ENCODE assay signal across 8 mouse cellular contexts in the genomic region with DNA sequence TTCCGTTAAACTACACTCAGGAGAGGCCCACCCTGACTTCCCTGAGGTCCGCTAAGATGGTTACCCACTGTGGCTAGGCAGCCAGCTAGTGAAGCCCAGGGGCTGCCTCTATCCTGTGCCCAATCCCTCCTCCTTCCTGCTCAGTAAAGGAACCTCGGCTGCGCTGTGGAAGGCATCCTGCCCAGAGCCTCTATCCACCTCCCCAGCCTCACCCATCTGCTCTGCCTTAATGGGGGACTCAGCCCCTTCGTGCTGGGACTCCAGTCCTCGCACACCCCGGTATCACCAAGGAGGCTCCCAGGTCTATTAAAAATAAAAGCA. TPM values are rescaled to one million over a fixed set of nuclear protein-coding genes. Genes with fewer than 3 reads are reported as not detected.
DNase-seq lines count a peak whose midpoint lies in the region; ATAC-seq and TF ChIP-seq lines count a peak whose summit lies in the region.

No protein-coding gene starts in this region.

- DNase-seq in layer of hippocampus, adult 2 months (ENCODE audit: low spot score in 2 of 2) = peak in 1 of 2 experiments; percentile 36
- no peak for DNase-seq in layer of hippocampus, adult 8-10 months (ENCODE audit: low spot score in 2 of 2)
- peak; percentile 72 for DNase-seq in brain, adult 2 months (ENCODE audit: low read depth, low spot score)
- no peak for DNase-seq in forebrain, embryonic 10.5 days (ENCODE audit: extremely low spot score, low spot score)
- no peak for DNase-seq in liver, embryonic 11.5 days (ENCODE audit: low spot score)
- no peak for DNase-seq in stomach, postnatal 0 days (ENCODE audit: low spot score)
- DNase-seq in layer of hippocampus, postnatal 14 days (ENCODE audit: low spot score in 2 of 2) = no peak
- no peak for DNase-seq in frontal cortex, postnatal 10 days (ENCODE audit: low spot score in 2 of 2)

- no peak for ATAC-seq in liver, embryonic 11.5 days (replicated peaks; ENCODE audit: low FRiP score)
- no peak for ATAC-seq in stomach, postnatal 0 days (ENCODE audit: low FRiP score, low TSS enrichment)

- peak overlapping the region; percentile 36; the same call in 1 of the 2 replicates for H3K9ac ChIP-seq in liver, embryonic 11.5 days (ENCODE audit: low read depth, low read length)
- H3K9ac ChIP-seq in stomach, postnatal 0 days (ENCODE audit: low read length) = no peak overlapping the region

- H3K9me3 ChIP-seq in forebrain, embryonic 10.5 days = no peaks in the 10 kb centered on the region
- H3K9me3 ChIP-seq in liver, embryonic 11.5 days (ENCODE audit: control insufficient read depth, low read length) = no peaks in the 10 kb centered on the region
- no peaks in the 10 kb centered on the region for H3K9me3 ChIP-seq in stomach, postnatal 0 days (ENCODE audit: control insufficient read depth, low read length)

- H3K27ac ChIP-seq in layer of hippocampus, adult 2 months = peak overlapping the region; percentile 97
- peak overlapping the region; percentile 86; the same call in 1 of the 2 replicates for H3K27ac ChIP-seq in forebrain, embryonic 10.5 days
- H3K27ac ChIP-seq in liver, embryonic 11.5 days (ENCODE audit: low read depth, low read length) = peak overlapping the region; percentile 54; the same call in 1 of the 2 replicates
- H3K27ac ChIP-seq in stomach, postnatal 0 days (replicated peaks) = no peak overlapping the region

- peaks cover 32% of the 10 kb centered on the region for H3K4me1 ChIP-seq in forebrain, embryonic 10.5 days
- H3K4me1 ChIP-seq in liver, embryonic 11.5 days (replicated peaks; ENCODE audit: control insufficient read depth, insufficient read depth, low read length) = peaks cover 15% of the 10 kb centered on the region
- H3K4me1 ChIP-seq in stomach, postnatal 0 days (replicated peaks; ENCODE audit: control insufficient read depth, insufficient read depth) = no peaks in the 10 kb centered on the region

- no peak for TF ChIP-seq CTCF in layer of hippocampus, adult 2 months (conservative IDR thresholded peaks at IDR 0.05)
- no peak for TF ChIP-seq CTCF in stomach, postnatal 0 days (IDR thresholded peaks at IDR 0.05; ENCODE audit: low read depth)

- peaks cover 49% of the 10 kb centered on the region for H3K27me3 ChIP-seq in forebrain, embryonic 10.5 days (ENCODE audit: poor library complexity, severe bottlenecking)
- H3K27me3 ChIP-seq in liver, embryonic 11.5 days (replicated peaks; ENCODE audit: control insufficient read depth, insufficient read depth, low read length) = peaks cover 6% of the 10 kb centered on the region; the same call in 1 of the 2 replicates
- H3K27me3 ChIP-seq in stomach, postnatal 0 days (ENCODE audit: control insufficient read depth, insufficient read depth, low read length) = no peaks in the 10 kb centered on the region

- peak overlapping the region; percentile 75 for H3K4me2 ChIP-seq in liver, embryonic 11.5 days
- no peak overlapping the region for H3K4me2 ChIP-seq in stomach, postnatal 0 days (replicated peaks; ENCODE audit: low read depth)

- WGBS in forebrain, embryonic 10.5 days = 17% methylated on average over 7 of the region's 7 CpGs
- WGBS in liver, embryonic 11.5 days = 18% methylated on average over 7 of the region's 7 CpGs
- WGBS in stomach, postnatal 0 days = 23% methylated on average over 7 of the region's 7 CpGs

- peak overlapping the region; percentile 76 for H3K4me3 ChIP-seq in layer of hippocampus, adult 2 months
- peak overlapping the region; percentile 78 for H3K4me3 ChIP-seq in forebrain, embryonic 10.5 days
- peak overlapping the region; percentile 50 for H3K4me3 ChIP-seq in liver, embryonic 11.5 days (ENCODE audit: low read depth, low read length)
- peak overlapping the region; percentile 2; the same call in 1 of the 2 replicates for H3K4me3 ChIP-seq in stomach, postnatal 0 days (ENCODE audit: low read depth, low read length)

- H3K36me3 ChIP-seq in forebrain, embryonic 10.5 days (replicated peaks) = peaks cover 15% of the 10 kb centered on the region
- peaks cover 5% of the 10 kb centered on the region for H3K36me3 ChIP-seq in liver, embryonic 11.5 days (ENCODE audit: control insufficient read depth, insufficient read depth, low read length)
- H3K36me3 ChIP-seq in stomach, postnatal 0 days (ENCODE audit: control insufficient read depth, insufficient read depth, low read length) = no peaks in the 10 kb centered on the region

- TF ChIP-seq EP300 in stomach, postnatal 0 days (optimal IDR thresholded peaks at IDR 0.05) = no peak

RNA-seq across cellular contexts. Expression of a gene that starts 3.9 kb away (rescaled TPM):
- total RNA-seq in layer of hippocampus, adult 2 months (2021) = 100 to 1,000 TPM; 130 to 135 TPM
- total RNA-seq in layer of hippocampus, adult 8-10 months (2022) = 100 to 1,000 TPM; 119 to 166 (median 141) TPM
- polyA plus RNA-seq in forebrain, embryonic 10.5 days (2016; fragmentation: Nextera tagmentation; extraction: Ambion mirVana) = 33.6 and 40.3 TPM in 2 replicates
- 94.0 and 94.9 TPM in 2 replicates for polyA plus RNA-seq in liver, embryonic 11.5 days (2014; fragmentation: Nextera tagmentation; extraction: Ambion mirVana)
- polyA plus RNA-seq in stomach, postnatal 0 days (2015; fragmentation: Nextera tagmentation; extraction: Ambion mirVana) = 15.7 and 16.9 TPM in 2 replicates
- total RNA-seq in layer of hippocampus, postnatal 14 days (2021) = 100 to 1,000 TPM; 131 to 141 TPM

RNA-seq across cellular contexts. Expression of a gene that starts 8.1 kb away (rescaled TPM):
- 10 to 100 TPM; 18.9 to 22.3 TPM for total RNA-seq in layer of hippocampus, adult 2 months (2021)
- 10 to 100 TPM; 19.7 to 21.0 (median 20.1) TPM for total RNA-seq in layer of hippocampus, adult 8-10 months (2022)
- polyA plus RNA-seq in forebrain, embryonic 10.5 days (2016; fragmentation: Nextera tagmentation; extraction: Ambion mirVana) = 13.5 and 14.0 TPM in 2 replicates
- polyA plus RNA-seq in liver, embryonic 11.5 days (2014; fragmentation: Nextera tagmentation; extraction: Ambion mirVana) = 6.6 and 7.7 TPM in 2 replicates
- polyA plus RNA-seq in stomach, postnatal 0 days (2015; fragmentation: Nextera tagmentation; extraction: Ambion mirVana) = 6.1 and 6.2 TPM in 2 replicates
- 10 to 100 TPM; 16.2 to 19.8 TPM for total RNA-seq in layer of hippocampus, postnatal 14 days (2021)

RNA-seq across cellular contexts. Expression of a gene that starts 8.5 kb away (rescaled TPM):
- total RNA-seq in layer of hippocampus, adult 2 months (2021) = 100 to 1,000 TPM; 103 to 112 TPM
- total RNA-seq in layer of hippocampus, adult 8-10 months (2022) = 100 to 1,000 TPM in 1 of 4 experiments, 10 to 100 TPM in 3; 73.9 to 105 (median 92.5) TPM
- polyA plus RNA-seq in forebrain, embryonic 10.5 days (2016; fragmentation: Nextera tagmentation; extraction: Ambion mirVana) = 213 and 216 TPM in 2 replicates
- polyA plus RNA-seq in liver, embryonic 11.5 days (2014; fragmentation: Nextera tagmentation; extraction: Ambion mirVana) = 210 and 217 TPM in 2 replicates
- 92.3 and 93.4 TPM in 2 replicates for polyA plus RNA-seq in stomach, postnatal 0 days (2015; fragmentation: Nextera tagmentation; extraction: Ambion mirVana)
- total RNA-seq in layer of hippocampus, postnatal 14 days (2021) = 100 to 1,000 TPM; 119 to 129 TPM

RNA-seq across cellular contexts. Expression of a gene that starts 27.5 kb away (rescaled TPM):
- total RNA-seq in layer of hippocampus, adult 2 months (2021) = 1 to 10 TPM; 9.1 to 9.4 TPM
- 10 to 100 TPM in 1 of 4 experiments, 1 to 10 TPM in 3; 6.6 to 13.0 (median 8.6) TPM for total RNA-seq in layer of hippocampus, adult 8-10 months (2022)
- polyA plus RNA-seq in forebrain, embryonic 10.5 days (2016; fragmentation: Nextera tagmentation; extraction: Ambion mirVana) = 0.16 and 0.40 TPM in 2 replicates
- 0.14 and 0.44 TPM in 2 replicates for polyA plus RNA-seq in liver, embryonic 11.5 days (2014; fragmentation: Nextera tagmentation; extraction: Ambion mirVana)
- 10.9 and 12.4 TPM in 2 replicates for polyA plus RNA-seq in stomach, postnatal 0 days (2015; fragmentation: Nextera tagmentation; extraction: Ambion mirVana)
- 10 to 100 TPM; 10.7 to 16.5 TPM for total RNA-seq in layer of hippocampus, postnatal 14 days (2021)

RNA-seq across cellular contexts. Expression of a gene that starts 54.6 kb away (rescaled TPM):
- 10 to 100 TPM; 27.8 to 28.4 TPM for total RNA-seq in layer of hippocampus, adult 2 months (2021)
- 10 to 100 TPM; 21.7 to 34.8 (median 33.7) TPM for total RNA-seq in layer of hippocampus, adult 8-10 months (2022)
- polyA plus RNA-seq in forebrain, embryonic 10.5 days (2016; fragmentation: Nextera tagmentation; extraction: Ambion mirVana) = 61.1 and 64.5 TPM in 2 replicates
- 53.7 and 64.5 TPM in 2 replicates for polyA plus RNA-seq in liver, embryonic 11.5 days (2014; fragmentation: Nextera tagmentation; extraction: Ambion mirVana)
- 28.6 and 28.9 TPM in 2 replicates for polyA plus RNA-seq in stomach, postnatal 0 days (2015; fragmentation: Nextera tagmentation; extraction: Ambion mirVana)
- 10 to 100 TPM; 31.2 to 32.9 TPM for total RNA-seq in layer of hippocampus, postnatal 14 days (2021)

Comparison
In these comparisons a context has a peak if more than half of its experiments do, and no peak if none do; other contexts are left out.
1. H3K4me3 ChIP-seq: peak in every context shown above with its lines; median percentile 78 in forebrain, embryonic 10.5 days; 76 in layer of hippocampus, adult 2 months; 50 in liver, embryonic 11.5 days; 2 in stomach, postnatal 0 days.